Mouse (Mus musculus): ENCODE measurements around the gene Adcy2.

GRCm38 (mm10) chr13:68581086-68581740, 418.1 kb downstream of the Adcy2 start:
- TF ChIP-seq FLI1 (IDR thresholded peaks at IDR 0.05; ENCODE audit: low read length) (no peak), GATA1 (IDR thresholded peaks at IDR 0.05; ENCODE audit: borderline replicate concordance, low read length) (no peak)

All from megakaryocyte, embryonic 14.5 days (primary cell).